Mouse (Mus musculus): ENCODE data around the gene Creb5. TPM values are rescaled to one million over a fixed set of nuclear protein-coding genes. Genes with fewer than 3 reads are reported as not detected.

Creb5 gene
- polyA plus RNA-seq, 2 experiments, result 20.0 to 46.1 TPM

GRCm38 (mm10) chr6:53541798-53542197, 254.7 kb downstream of the Creb5 start:
- H3K4me3 ChIP-seq (replicated peaks; ENCODE audit: low read length), result no peak overlapping the region

GRCm38 (mm10) chr6:53545483-53545900, 258.4 kb downstream of the Creb5 start:
- H3K9ac ChIP-seq (ENCODE audit: low read depth, low read length, severe bottlenecking), result no peak overlapping the region
- peak; percentile 91 for ATAC-seq (ENCODE audit: low FRiP score, low read depth)
- H3K9me3 ChIP-seq (ENCODE audit: control insufficient read depth, low read length), result no peaks in the 10 kb centered on the region
- no peak overlapping the region for H3K4me2 ChIP-seq (replicated peaks; ENCODE audit: low read depth, low read length, severe bottlenecking)
- no peak overlapping the region for H3K4me3 ChIP-seq (replicated peaks; ENCODE audit: low read length)
- peak; percentile 54 for DNase-seq (ENCODE audit: low spot score)
- no peak for TF ChIP-seq POLR2A (IDR thresholded peaks at IDR 0.05; ENCODE audit: borderline replicate concordance, extremely low read depth, insufficient read depth, insufficient read length)
- H3K27ac ChIP-seq (replicated peaks; ENCODE audit: low read depth, low read length), result peak overlapping the region; percentile 8; the same call in 1 of the 2 replicates
- H3K4me1 ChIP-seq (ENCODE audit: control insufficient read depth, insufficient read depth, low read length), result peaks cover 45% of the 10 kb centered on the region
- H3K36me3 ChIP-seq (ENCODE audit: control insufficient read depth, insufficient read depth, low read length), result no peaks in the 10 kb centered on the region
- H3K27me3 ChIP-seq (ENCODE audit: control insufficient read depth, insufficient read depth, low read length), result no peaks in the 10 kb centered on the region
- 17% methylated on average over 2 of the region's 2 CpGs for WGBS

More at GRCm38 (mm10) chr6:53541798-53542197, 254.7 kb downstream of the Creb5 start:
- Histone ChIP-seq H3K9ac (ENCODE audit: low read depth, low read length, severe bottlenecking) (no peak overlapping the region), H3K27me3 (ENCODE audit: control insufficient read depth, insufficient read depth, low read length) (no peaks in the 10 kb centered on the region), H3K36me3 (ENCODE audit: control insufficient read depth, insufficient read depth, low read length) (no peaks in the 10 kb centered on the region), H3K4me1 (ENCODE audit: control insufficient read depth, insufficient read depth, low read length) (peaks cover 15% of the 10 kb centered on the region), H3K9me3 (ENCODE audit: control insufficient read depth, low read length) (no peaks in the 10 kb centered on the region), H3K4me2 (replicated peaks; ENCODE audit: low read depth, low read length, severe bottlenecking) (no peak overlapping the region), H3K27ac (replicated peaks; ENCODE audit: low read depth, low read length) (no peak overlapping the region)
- DNase-seq (ENCODE audit: low spot score) (no peak), ATAC-seq (ENCODE audit: low FRiP score, low read depth) (no peak)
- no peak for TF ChIP-seq POLR2A (IDR thresholded peaks at IDR 0.05; ENCODE audit: borderline replicate concordance, extremely low read depth, insufficient read depth, insufficient read length)
- 92% methylated on average over 5 of the region's 5 CpGs for WGBS

- Histone ChIP-seq H3K27ac (replicated peaks; ENCODE audit: low read depth, low read length) (peak overlapping the region; percentile 8), H3K9ac (ENCODE audit: low read depth, low read length, severe bottlenecking) (no peak overlapping the region), H3K36me3 (ENCODE audit: control insufficient read depth, insufficient read depth, low read length) (no peaks in the 10 kb centered on the region), H3K4me1 (ENCODE audit: control insufficient read depth, insufficient read depth, low read length) (peaks cover 48% of the 10 kb centered on the region), H3K27me3 (ENCODE audit: control insufficient read depth, insufficient read depth, low read length) (no peaks in the 10 kb centered on the region), H3K4me2 (replicated peaks; ENCODE audit: low read depth, low read length, severe bottlenecking) (no peak overlapping the region), H3K9me3 (ENCODE audit: control insufficient read depth, low read length) (no peaks in the 10 kb centered on the region), H3K4me3 (replicated peaks; ENCODE audit: low read length) (no peak overlapping the region)
- no peak; the same call in 1 of the 2 replicates for ATAC-seq (ENCODE audit: low FRiP score, low read depth)
- 26% methylated on average over 5 of the region's 5 CpGs for WGBS
- no peak for TF ChIP-seq POLR2A (IDR thresholded peaks at IDR 0.05; ENCODE audit: borderline replicate concordance, extremely low read depth, insufficient read depth, insufficient read length)
- DNase-seq (ENCODE audit: low spot score), result no peak
Observed at GRCm38 (mm10) chr6:53545989-53546388, 258.9 kb downstream of the Creb5 start.

GRCm38 (mm10) chr6:53548236-53548635, 261.2 kb downstream of the Creb5 start:
- DNase-seq (ENCODE audit: low spot score) (no peak), ATAC-seq (ENCODE audit: low FRiP score, low read depth) (no peak)
- Histone ChIP-seq H3K27ac (replicated peaks; ENCODE audit: low read depth, low read length) (no peak overlapping the region), H3K4me3 (replicated peaks; ENCODE audit: low read length) (no peak overlapping the region), H3K4me1 (ENCODE audit: control insufficient read depth, insufficient read depth, low read length) (peaks cover 69% of the 10 kb centered on the region), H3K27me3 (ENCODE audit: control insufficient read depth, insufficient read depth, low read length) (no peaks in the 10 kb centered on the region), H3K36me3 (ENCODE audit: control insufficient read depth, insufficient read depth, low read length) (no peaks in the 10 kb centered on the region), H3K9ac (ENCODE audit: low read depth, low read length, severe bottlenecking) (no peak overlapping the region), H3K4me2 (replicated peaks; ENCODE audit: low read depth, low read length, severe bottlenecking) (no peak overlapping the region), H3K9me3 (ENCODE audit: control insufficient read depth, low read length) (no peaks in the 10 kb centered on the region)
- no peak for TF ChIP-seq POLR2A (IDR thresholded peaks at IDR 0.05; ENCODE audit: borderline replicate concordance, extremely low read depth, insufficient read depth, insufficient read length)
- WGBS, result 58% methylated on average over 6 of the region's 6 CpGs

GRCm38 (mm10) chr6:53549409-53549808, 262.3 kb downstream of the Creb5 start:
- Histone ChIP-seq H3K9ac (ENCODE audit: low read depth, low read length, severe bottlenecking) (no peak overlapping the region), H3K9me3 (ENCODE audit: control insufficient read depth, low read length) (no peaks in the 10 kb centered on the region), H3K27ac (replicated peaks; ENCODE audit: low read depth, low read length) (0 out of 2 replicates have a peak overlapping the region, but pooled peaks have one; percentile 11), H3K36me3 (ENCODE audit: control insufficient read depth, insufficient read depth, low read length) (no peaks in the 10 kb centered on the region), H3K27me3 (ENCODE audit: control insufficient read depth, insufficient read depth, low read length) (no peaks in the 10 kb centered on the region), H3K4me3 (replicated peaks; ENCODE audit: low read length) (no peak overlapping the region), H3K4me1 (ENCODE audit: control insufficient read depth, insufficient read depth, low read length) (peaks cover 69% of the 10 kb centered on the region), H3K4me2 (replicated peaks; ENCODE audit: low read depth, low read length, severe bottlenecking) (no peak overlapping the region)
- no peak for TF ChIP-seq POLR2A (IDR thresholded peaks at IDR 0.05; ENCODE audit: borderline replicate concordance, extremely low read depth, insufficient read depth, insufficient read length)
- DNase-seq (ENCODE audit: low spot score) (no peak), ATAC-seq (ENCODE audit: low FRiP score, low read depth) (no peak)
- WGBS, result 18% methylated on average over 6 of the region's 6 CpGs

- Histone ChIP-seq H3K27ac (replicated peaks; ENCODE audit: low read depth, low read length) (no peak overlapping the region), H3K4me2 (replicated peaks; ENCODE audit: low read depth, low read length, severe bottlenecking) (no peak overlapping the region), H3K4me1 (ENCODE audit: control insufficient read depth, insufficient read depth, low read length) (peaks cover 26% of the 10 kb centered on the region), H3K4me3 (replicated peaks; ENCODE audit: low read length) (no peak overlapping the region), H3K36me3 (ENCODE audit: control insufficient read depth, insufficient read depth, low read length) (no peaks in the 10 kb centered on the region), H3K9me3 (ENCODE audit: control insufficient read depth, low read length) (no peaks in the 10 kb centered on the region), H3K27me3 (ENCODE audit: control insufficient read depth, insufficient read depth, low read length) (no peaks in the 10 kb centered on the region), H3K9ac (ENCODE audit: low read depth, low read length, severe bottlenecking) (no peak overlapping the region)
- no peak for TF ChIP-seq POLR2A (IDR thresholded peaks at IDR 0.05; ENCODE audit: borderline replicate concordance, extremely low read depth, insufficient read depth, insufficient read length)
- WGBS, result 16% methylated on average over 6 of the region's 6 CpGs
- DNase-seq (ENCODE audit: low spot score), result no peak
- no peak for ATAC-seq (ENCODE audit: low FRiP score, low read depth)
Observed at GRCm38 (mm10) chr6:53556050-53556449, 269.0 kb downstream of the Creb5 start.
